Mouse (Mus musculus): ENCODE data around the gene Rnaset2b.
"Not testable (repeated sequence)": the region's sequence is repeated elsewhere in the genome, so short reads cannot be mapped to it uniquely, and the experiment has no call there.

DNA sequence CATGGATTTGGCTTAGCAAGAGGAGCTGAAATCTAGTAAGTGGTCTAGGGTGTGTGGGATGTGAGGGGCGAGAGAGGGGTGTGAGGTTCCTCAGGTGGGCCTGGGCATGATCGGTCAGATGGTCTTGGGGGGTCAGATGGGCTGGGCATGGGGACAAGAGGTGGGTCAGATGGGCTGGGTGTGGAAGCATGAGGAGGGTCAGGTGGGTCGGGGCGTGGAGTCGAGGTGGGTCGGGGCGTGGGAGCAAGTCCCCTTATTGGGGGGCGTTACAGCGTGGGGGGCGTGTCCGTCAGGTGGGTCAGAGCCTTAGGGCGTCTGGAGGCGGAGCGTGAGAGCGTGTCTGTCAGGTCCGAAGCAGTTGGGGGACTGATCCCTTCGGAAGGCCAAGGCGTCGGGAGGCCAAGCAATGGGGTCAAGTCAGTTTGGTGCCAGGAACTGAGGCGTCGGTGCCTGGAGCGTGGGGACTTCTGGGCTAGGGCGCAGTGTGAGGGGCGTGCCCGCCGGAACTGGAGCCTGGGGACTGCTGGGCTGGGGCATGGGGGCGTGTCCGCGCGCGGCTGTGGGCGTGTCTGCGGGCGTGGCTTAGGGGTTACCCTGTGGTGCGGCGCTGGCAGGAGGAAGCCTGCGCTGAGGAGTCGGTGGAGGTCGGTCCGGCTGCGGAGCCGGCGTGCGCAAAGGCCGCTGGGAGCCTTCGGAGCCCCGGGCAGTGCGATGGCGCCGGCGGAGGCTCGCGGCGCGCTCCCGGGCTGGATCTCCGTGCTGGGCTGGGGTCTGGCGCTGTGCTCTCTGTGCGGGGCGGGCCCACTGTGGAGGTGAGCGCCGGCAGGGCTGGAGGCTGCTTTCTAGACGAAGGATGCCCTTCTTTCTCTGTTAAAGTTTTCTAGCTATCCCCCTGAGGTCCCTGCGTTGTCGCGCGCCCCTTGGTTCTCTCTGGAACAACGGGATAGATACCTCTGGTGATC is 8.1 kb downstream of the Rnaset2b start, which contains the start of gene Gm49721:
- TF ChIP-seq ZNF384 (IDR thresholded peaks at IDR 0.05; ENCODE audit: low read depth, low read length); MAFK (IDR thresholded peaks at IDR 0.05; ENCODE audit: insufficient read depth, low read depth, low read length); CHD2 (IDR thresholded peaks at IDR 0.05; ENCODE audit: low read depth, low read length); ZC3H11A (IDR thresholded peaks at IDR 0.05; ENCODE audit: borderline replicate concordance, low read depth, low read length): not testable (repeated sequence)

Measured in ES-E14 (cell line).